Mouse (Mus musculus) fibroblast of lung, adult 2 months (primary cell): ENCODE results near the gene Gm7980.
"Not testable (repeated sequence)": the region's sequence is repeated elsewhere in the genome, so short reads cannot be mapped to it uniquely, and the experiment has no call there.

Source experiments
- DNase-seq: peaks from one replicate; pipeline ENCODE4 v3.0.0-alpha.2; 2011; ENCODE audit warnings: low read depth

The Gm7980 gene

GRCm38 (mm10) chr14:41907190-41907589, at the start of gene Gm7980:
TSS of gene Gm7980 (minus strand) at chr14:41907290.
- DNase-seq, result not testable (repeated sequence)

- DNase-seq, result not testable (repeated sequence)
Observed at GRCm38 (mm10) chr14:41943695-41944094, 36.6 kb upstream of the Gm7980 start, which contains the start of gene 1700024B05Rik. TSS of gene 1700024B05Rik (plus strand) at chr14:41943995.

- DNase-seq, result not testable (repeated sequence)
Observed at GRCm38 (mm10) chr14:41924649-41925048, 17.6 kb upstream of the Gm7980 start, which contains the start of gene 1700049E17Rik1. TSS of gene 1700049E17Rik1 (plus strand) at chr14:41924949.
